Mouse (Mus musculus): ENCODE results near the gene Ciao2a. TPM values are rescaled to one million over a fixed set of nuclear protein-coding genes. Genes with fewer than 3 reads are reported as not detected.
A peak's percentile ranks its signal among the peaks of the same experiment; 100 is the strongest.

The Ciao2a gene
- polyA plus RNA-seq, 1 experiment: 42.4 TPM

DNA sequence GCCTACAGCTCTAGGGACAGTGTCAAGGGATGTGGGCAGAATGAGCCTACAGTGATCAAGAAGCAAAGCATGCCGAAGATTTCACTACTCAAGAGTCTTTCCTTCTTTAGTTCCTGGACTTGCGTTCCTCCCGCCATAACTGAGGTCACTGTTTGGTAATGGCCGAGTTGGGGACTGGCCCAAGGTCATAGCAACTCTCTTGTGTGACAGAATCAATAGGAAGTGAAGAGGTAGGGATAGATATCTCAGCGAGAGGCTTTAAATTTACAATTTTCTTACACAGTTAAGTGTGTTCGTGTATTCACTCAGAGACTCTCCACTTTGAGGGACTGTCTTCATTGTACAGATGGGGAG is 759 bp downstream of the Ciao2a start:
- TF ChIP-seq POLR2A (IDR thresholded peaks at IDR 0.05; ENCODE audit: insufficient read length, low read depth) (no peak), MAX (IDR thresholded peaks at IDR 0.05; ENCODE audit: low read depth) (no peak), SRF (IDR thresholded peaks at IDR 0.05; ENCODE audit: control insufficient read depth, insufficient read length, low read depth) (no peak), POLR2AphosphoS2 (IDR thresholded peaks at IDR 0.05; ENCODE audit: insufficient read length, low read depth) (no peak), REST (IDR thresholded peaks at IDR 0.05; ENCODE audit: insufficient read depth, insufficient read length) (no peak)
- no peaks in the 10 kb centered on the region for H3K27me3 ChIP-seq (ENCODE audit: control insufficient read depth, insufficient read depth, insufficient read length)

DNA sequence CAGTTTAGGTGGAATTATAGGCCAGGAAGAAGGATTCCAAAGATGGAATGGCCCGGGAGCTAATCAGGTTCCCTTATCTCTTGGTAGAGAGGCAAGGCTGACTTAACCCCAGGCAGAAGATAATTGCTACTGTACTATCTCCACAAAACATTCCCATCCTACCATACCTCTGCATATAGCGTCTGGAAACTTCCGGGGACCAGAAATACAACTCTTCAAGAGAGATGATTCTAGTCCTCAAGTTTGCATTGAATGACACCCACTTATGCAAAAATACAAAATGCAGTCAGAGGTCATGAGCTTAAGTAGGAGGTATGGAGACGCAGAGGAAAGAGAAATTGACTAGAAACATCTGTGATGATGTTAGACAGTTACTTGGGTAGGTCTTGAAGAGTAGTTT is 1.5 kb downstream of the Ciao2a start:
- Histone ChIP-seq H3K79me2 (ENCODE audit: control insufficient read depth, insufficient read depth) (peaks cover 31% of the 10 kb centered on the region), H3K4me3 (peak overlapping the region; percentile 97)
- no peak for TF ChIP-seq SRF (IDR thresholded peaks at IDR 0.05; ENCODE audit: control insufficient read depth, insufficient read length, low read depth)
- TF ChIP-seq USF1 (IDR thresholded peaks at IDR 0.05; ENCODE audit: low read depth): no peak
- TF ChIP-seq POLR2AphosphoS2 (IDR thresholded peaks at IDR 0.05; ENCODE audit: insufficient read length, low read depth): no peak
- TF ChIP-seq MYOD1 (IDR thresholded peaks at IDR 0.05; ENCODE audit: control insufficient read depth in 1 of 3, insufficient read length in 2 of 3, low read depth in 2 of 3): no peak
- TF ChIP-seq REST (IDR thresholded peaks at IDR 0.05; ENCODE audit: insufficient read depth, insufficient read length): no peak
- TF ChIP-seq MYOG (IDR thresholded peaks at IDR 0.05; ENCODE audit: control insufficient read depth in 1 of 3, insufficient read depth in 1 of 3, insufficient read length in 2 of 3, low read depth in 2 of 3): no peak
- TF ChIP-seq CEBPB (IDR thresholded peaks at IDR 0.05; ENCODE audit: insufficient read depth, poor library complexity, severe bottlenecking): no peak
- no peak for TF ChIP-seq POLR2A (IDR thresholded peaks at IDR 0.05; ENCODE audit: insufficient read length, low read depth)
- no peak for TF ChIP-seq E2F4 (IDR thresholded peaks at IDR 0.05; ENCODE audit: insufficient read depth)
- TF ChIP-seq TCF3 (IDR thresholded peaks at IDR 0.05; ENCODE audit: insufficient read length, low read depth): no peak

More for the DNA sequence above, 759 bp downstream of the Ciao2a start:
- no peaks in the 10 kb centered on the region for H3K36me3 ChIP-seq (ENCODE audit: control insufficient read depth, insufficient read depth)
- no peak overlapping the region for H3ac ChIP-seq (ENCODE audit: control insufficient read depth, insufficient read length)
- peak overlapping the region; percentile 86 for H3K4me2 ChIP-seq (ENCODE audit: low read depth)
- peak overlapping the region; percentile 97 for H3K4me3 ChIP-seq
- peaks cover 38% of the 10 kb centered on the region for H3K79me2 ChIP-seq (ENCODE audit: control insufficient read depth, insufficient read depth)

DNA sequence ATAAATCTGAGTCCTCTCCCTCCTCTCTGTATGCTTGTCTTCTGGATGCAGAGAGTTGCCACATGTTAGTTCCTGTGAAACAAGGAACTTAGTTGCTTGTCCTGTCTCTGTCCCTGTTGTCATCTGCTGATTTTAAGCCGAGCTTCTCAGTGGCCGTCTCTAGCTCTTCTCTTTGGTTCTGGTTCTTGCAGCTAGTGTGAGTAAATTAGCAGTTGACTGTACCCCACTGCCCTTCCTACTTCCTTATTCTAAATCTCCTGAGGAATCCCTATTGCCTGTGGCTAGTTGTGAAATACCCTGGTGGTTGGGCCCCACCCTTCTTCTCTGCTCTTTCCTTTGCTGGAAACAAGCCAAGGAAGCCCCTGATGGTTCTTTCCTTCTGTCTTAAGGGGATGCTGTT is 5.1 kb downstream of the Ciao2a start:
- TF ChIP-seq CEBPB (IDR thresholded peaks at IDR 0.05; ENCODE audit: insufficient read depth, poor library complexity, severe bottlenecking) (no peak), MYOD1 (IDR thresholded peaks at IDR 0.05; ENCODE audit: control insufficient read depth in 1 of 3, insufficient read length in 2 of 3, low read depth in 2 of 3) (no peak), POLR2A (IDR thresholded peaks at IDR 0.05; ENCODE audit: insufficient read length, low read depth) (no peak), POLR2AphosphoS2 (IDR thresholded peaks at IDR 0.05; ENCODE audit: insufficient read length, low read depth) (no peak), MYOG (IDR thresholded peaks at IDR 0.05; ENCODE audit: control insufficient read depth in 1 of 3, insufficient read depth in 1 of 3, insufficient read length in 2 of 3, low read depth in 2 of 3) (no peak), MAX (IDR thresholded peaks at IDR 0.05; ENCODE audit: low read depth) (no peak), TCF12 (IDR thresholded peaks at IDR 0.05; ENCODE audit: insufficient read depth, poor library complexity, severe bottlenecking) (no peak), SRF (IDR thresholded peaks at IDR 0.05; ENCODE audit: control insufficient read depth, insufficient read length, low read depth) (no peak), REST (IDR thresholded peaks at IDR 0.05; ENCODE audit: insufficient read depth, insufficient read length) (no peak), E2F4 (IDR thresholded peaks at IDR 0.05; ENCODE audit: insufficient read depth) (no peak), USF1 (IDR thresholded peaks at IDR 0.05; ENCODE audit: low read depth) (no peak), TCF3 (IDR thresholded peaks at IDR 0.05; ENCODE audit: insufficient read length, low read depth) (no peak)
- H3K4me3 ChIP-seq: no peak overlapping the region
- H3K79me2 ChIP-seq (ENCODE audit: control insufficient read depth, insufficient read depth): peaks cover 14% of the 10 kb centered on the region
- H3K4me2 ChIP-seq (ENCODE audit: low read depth): no peak overlapping the region
- peaks cover 7% of the 10 kb centered on the region for H3K36me3 ChIP-seq (ENCODE audit: control insufficient read depth, insufficient read depth)
- H3ac ChIP-seq (ENCODE audit: control insufficient read depth, insufficient read length): no peak overlapping the region
- H3K27me3 ChIP-seq (ENCODE audit: control insufficient read depth, insufficient read depth, insufficient read length): no peaks in the 10 kb centered on the region

More for the DNA sequence above, 1.5 kb downstream of the Ciao2a start:
- Histone ChIP-seq H3K27me3 (ENCODE audit: control insufficient read depth, insufficient read depth, insufficient read length) (no peaks in the 10 kb centered on the region), H3ac (ENCODE audit: control insufficient read depth, insufficient read length) (no peak overlapping the region), H3K36me3 (ENCODE audit: control insufficient read depth, insufficient read depth) (no peaks in the 10 kb centered on the region), H3K4me2 (ENCODE audit: low read depth) (peak overlapping the region; percentile 86)

DNA sequence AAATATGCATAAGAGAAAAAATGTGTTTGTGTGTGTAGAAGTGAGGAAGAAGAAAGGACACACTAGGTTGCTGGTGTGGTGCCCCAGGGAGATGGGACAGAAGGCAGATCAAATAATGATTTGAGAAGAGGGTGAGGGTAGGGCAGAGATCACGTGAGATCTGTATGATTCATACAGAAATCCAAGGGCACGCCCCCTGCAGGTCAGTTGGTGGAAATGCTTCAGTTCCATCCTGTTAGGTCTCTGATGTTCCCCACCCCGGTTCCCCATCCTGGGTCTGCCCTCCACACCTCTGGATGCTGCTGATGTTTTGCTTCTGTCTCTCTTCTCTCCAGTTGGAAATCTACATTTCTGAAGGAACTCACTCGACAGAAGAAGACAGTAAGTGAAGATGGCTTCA is 9.6 kb downstream of the Ciao2a start:
- Histone ChIP-seq H3K4me3 (no peak overlapping the region), H3ac (ENCODE audit: control insufficient read depth, insufficient read length) (no peak overlapping the region), H3K79me2 (ENCODE audit: control insufficient read depth, insufficient read depth) (no peaks in the 10 kb centered on the region), H3K4me2 (ENCODE audit: low read depth) (no peak overlapping the region), H3K27me3 (ENCODE audit: control insufficient read depth, insufficient read depth, insufficient read length) (no peaks in the 10 kb centered on the region), H3K36me3 (ENCODE audit: control insufficient read depth, insufficient read depth) (peaks cover 32% of the 10 kb centered on the region)
- no peak for TF ChIP-seq POLR2AphosphoS2 (IDR thresholded peaks at IDR 0.05; ENCODE audit: insufficient read length, low read depth)
- peak; percentile 40 for TF ChIP-seq USF1 (IDR thresholded peaks at IDR 0.05; ENCODE audit: low read depth)
- TF ChIP-seq MYOD1 (IDR thresholded peaks at IDR 0.05; ENCODE audit: control insufficient read depth in 1 of 3, insufficient read length in 2 of 3, low read depth in 2 of 3): no peak

DNA sequence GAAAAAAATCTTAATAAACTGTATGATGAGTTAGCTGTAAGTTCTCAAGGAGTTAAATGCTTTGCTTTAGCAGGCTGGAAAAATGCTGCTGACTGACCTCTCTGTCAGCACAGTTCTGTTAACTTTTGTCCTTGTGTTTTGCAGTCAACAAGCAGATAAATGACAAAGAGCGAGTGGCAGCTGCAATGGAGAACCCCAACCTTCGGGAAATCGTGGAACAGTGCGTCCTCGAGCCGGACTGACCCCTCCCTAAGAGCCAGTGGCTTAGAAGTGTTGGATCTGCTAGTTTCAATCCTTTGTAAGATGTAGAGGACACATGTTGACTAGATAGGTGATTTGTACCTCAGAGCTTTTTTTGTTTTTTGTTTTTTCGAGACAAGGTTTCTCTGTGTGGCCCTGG is 11.8 kb downstream of the Ciao2a start:
- Histone ChIP-seq H3K27me3 (ENCODE audit: control insufficient read depth, insufficient read depth, insufficient read length) (no peaks in the 10 kb centered on the region), H3K36me3 (ENCODE audit: control insufficient read depth, insufficient read depth) (peaks cover 32% of the 10 kb centered on the region), H3K4me2 (ENCODE audit: low read depth) (no peak overlapping the region), H3K4me3 (no peak overlapping the region), H3K79me2 (ENCODE audit: control insufficient read depth, insufficient read depth) (no peaks in the 10 kb centered on the region), H3ac (ENCODE audit: control insufficient read depth, insufficient read length) (no peak overlapping the region)
- TF ChIP-seq CEBPB (IDR thresholded peaks at IDR 0.05; ENCODE audit: insufficient read depth, poor library complexity, severe bottlenecking) (no peak), POLR2A (IDR thresholded peaks at IDR 0.05; ENCODE audit: insufficient read length, low read depth) (no peak), REST (IDR thresholded peaks at IDR 0.05; ENCODE audit: insufficient read depth, insufficient read length) (no peak), MYOD1 (IDR thresholded peaks at IDR 0.05; ENCODE audit: control insufficient read depth in 1 of 3, insufficient read length in 2 of 3, low read depth in 2 of 3) (no peak), POLR2AphosphoS2 (IDR thresholded peaks at IDR 0.05; ENCODE audit: insufficient read length, low read depth) (no peak), MAX (IDR thresholded peaks at IDR 0.05; ENCODE audit: low read depth) (no peak), TCF12 (IDR thresholded peaks at IDR 0.05; ENCODE audit: insufficient read depth, poor library complexity, severe bottlenecking) (no peak), E2F4 (IDR thresholded peaks at IDR 0.05; ENCODE audit: insufficient read depth) (no peak), MYOG (IDR thresholded peaks at IDR 0.05; ENCODE audit: control insufficient read depth in 1 of 3, insufficient read depth in 1 of 3, insufficient read length in 2 of 3, low read depth in 2 of 3) (no peak), SRF (IDR thresholded peaks at IDR 0.05; ENCODE audit: control insufficient read depth, insufficient read length, low read depth) (no peak)

Data from myocyte (in vitro differentiated cells).